Mouse (Mus musculus) liver, postnatal 0 days (tissue): ENCODE measurements around the gene B3galnt1. TPM values are rescaled to one million over a fixed set of nuclear protein-coding genes. Genes with fewer than 3 reads are reported as not detected.

ENCODE experiments used
- ATAC-seq: fragments of 200-750 bp; cut with Nextera tagmentation; 2 replicates; pipeline ENCODE4 v1.8.0; 2017; ENCODE audit warnings: mild to moderate bottlenecking, moderate library complexity
- DNase-seq: peaks from one replicate; pipeline ENCODE4 v3.0.0-alpha.2; 2016
- H3K27ac ChIP-seq: fragments of 300-500 bp; sonication (generic); 2 replicates; pipeline ENCODE4 v1.5.1; 2014; ENCODE audit warnings: antibody characterized with exemption, moderate library complexity, mild to moderate bottlenecking, low read depth
- H3K27me3 ChIP-seq: fragments of 300-500 bp; sonication (generic); 2 replicates; pipeline ENCODE4 v1.6.1; 2014; ENCODE audit warnings: low read length, control low read depth, mixed read lengths; ENCODE audit not compliant: insufficient read depth
- H3K36me3 ChIP-seq: fragments of 300-500 bp; sonication (generic); replicated peaks from 2 replicates; pipeline ENCODE4 v1.6.1; 2014; ENCODE audit warnings: mild to moderate bottlenecking, control low read depth, low read length, moderate library complexity, mixed read lengths; ENCODE audit not compliant: insufficient read depth
- H3K4me1 ChIP-seq: fragments of 300-500 bp; sonication (generic); 2 replicates; pipeline ENCODE4 v1.6.1; 2014; ENCODE audit warnings: antibody characterized with exemption, mild to moderate bottlenecking, control low read depth; ENCODE audit not compliant: insufficient read depth
- H3K4me2 ChIP-seq: fragments of 300-500 bp; sonication (generic); 2 replicates; pipeline ENCODE4 v1.6.1; 2014; ENCODE audit warnings: low read depth, mild to moderate bottlenecking, low read length, moderate library complexity, mixed read lengths
- H3K4me3 ChIP-seq: fragments of 300-500 bp; sonication (generic); 2 replicates; pipeline ENCODE4 v1.5.1; 2014; ENCODE audit warnings: low read depth, low read length
- H3K9ac ChIP-seq: fragments of 300-500 bp; sonication (generic); replicated peaks from 2 replicates; pipeline ENCODE4 v1.6.1; 2014; ENCODE audit warnings: mild to moderate bottlenecking, moderate library complexity
- H3K9me3 ChIP-seq: fragments of 300-500 bp; sonication (generic); 2 replicates; pipeline ENCODE4 v1.6.1; 2016; ENCODE audit warnings: mild to moderate bottlenecking, control low read depth, low read length, mixed read lengths
- CTCF ChIP-seq: sonication (generic); IDR thresholded peaks from 2 replicates; pipeline ENCODE4 v1.5.1; 2016; ENCODE audit warnings: antibody characterized with exemption, low read depth
- EP300 ChIP-seq: IDR thresholded peaks from 2 replicates; pipeline ENCODE4 v1.6.1; 2016; ENCODE audit warnings: antibody characterized with exemption, low read depth, mild to moderate bottlenecking
- WGBS: fragments of 180-500 bp; shearing (Covaris S2); extraction: QIAGEN DNeasy Blood & Tissue Kit; methylation state at CpG from one replicate; pipeline ENCODE4 v1.1.7; 2014; ENCODE audit not compliant: insufficient replicate concordance; 5-methylcytosine and 5-hydroxymethylcytosine counted together
- polyA plus RNA-seq: library from polyadenylated mRNA; unstranded; fragments of >200 nt; fragmentation: Nextera tagmentation; extraction: Ambion mirVana; gene quantifications from 2 replicates; pipeline ENCODE4 v1.2.1, GENCODE M21; 2015

B3galnt1 gene
- polyA plus RNA-seq, 1 experiment from 2014 or later, result 2.0 TPM

GRCm38 (mm10) chr3:69596116-69596515 lies 2.6 kb downstream of the B3galnt1 start:
- H3K9ac ChIP-seq, result no peak overlapping the region
- no peaks in the 10 kb centered on the region for H3K36me3 ChIP-seq
- no peak overlapping the region for H3K4me3 ChIP-seq
- H3K4me1 ChIP-seq, result peaks cover 5% of the 10 kb centered on the region
- no peak overlapping the region for H3K27ac ChIP-seq
- H3K9me3 ChIP-seq, result no peaks in the 10 kb centered on the region
- TF ChIP-seq EP300 (no peak), CTCF (no peak)
- DNase-seq (no peak), ATAC-seq (no peak)
- no peak overlapping the region for H3K4me2 ChIP-seq
- 68% methylated on average over 3 of the region's 3 CpGs for WGBS
- H3K27me3 ChIP-seq, result peaks cover 14% of the 10 kb centered on the region

- no peak for ATAC-seq
- Histone ChIP-seq H3K27me3 (peaks cover 10% of the 10 kb centered on the region), H3K4me2 (no peak overlapping the region), H3K9me3 (no peaks in the 10 kb centered on the region), H3K27ac (no peak overlapping the region), H3K36me3 (no peaks in the 10 kb centered on the region), H3K4me3 (no peak overlapping the region), H3K9ac (no peak overlapping the region), H3K4me1 (peaks cover 5% of the 10 kb centered on the region)
- no peak for TF ChIP-seq EP300
- no peak for TF ChIP-seq CTCF
- DNase-seq, result no peak
- WGBS, result 78% methylated on average over 9 of the region's 9 CpGs
Measured at GRCm38 (mm10) chr3:69594071-69594470, 4.7 kb downstream of the B3galnt1 start.

- Histone ChIP-seq H3K4me1 (no peaks in the 10 kb centered on the region; the same call in 1 of the 2 replicates), H3K4me3 (no peak overlapping the region), H3K9me3 (no peaks in the 10 kb centered on the region), H3K4me2 (no peak overlapping the region), H3K9ac (no peak overlapping the region), H3K27ac (no peak overlapping the region), H3K27me3 (peaks cover 6% of the 10 kb centered on the region; the same call in 1 of the 2 replicates), H3K36me3 (no peaks in the 10 kb centered on the region)
- no peak for TF ChIP-seq EP300
- DNase-seq (no peak), ATAC-seq (no peak)
- WGBS, result 78% methylated on average over 8 of the region's 8 CpGs
Measured at GRCm38 (mm10) chr3:69593426-69593825, 5.3 kb downstream of the B3galnt1 start.

- Histone ChIP-seq H3K27ac (no peak overlapping the region), H3K4me2 (peak overlapping the region; percentile 55), H3K36me3 (no peaks in the 10 kb centered on the region), H3K9me3 (no peaks in the 10 kb centered on the region), H3K27me3 (no peaks in the 10 kb centered on the region), H3K4me1 (no peaks in the 10 kb centered on the region), H3K4me3 (no peak overlapping the region; the same call in 1 of the 2 replicates), H3K9ac (no peak overlapping the region)
- peak; percentile 18 for DNase-seq
- WGBS, result 27% methylated on average over 10 of the region's 10 CpGs
- TF ChIP-seq CTCF, result no peak
- TF ChIP-seq EP300, result no peak
- no peak for ATAC-seq
Measured at GRCm38 (mm10) chr3:69588101-69588760, 10.5 kb downstream of the B3galnt1 start.

GRCm38 (mm10) chr3:69583798-69584197 lies 15.0 kb downstream of the B3galnt1 start:
- H3K4me1 ChIP-seq, result no peaks in the 10 kb centered on the region
- TF ChIP-seq EP300 (no peak), CTCF (no peak)
- no peak overlapping the region for H3K4me3 ChIP-seq
- H3K36me3 ChIP-seq, result no peaks in the 10 kb centered on the region
- H3K4me2 ChIP-seq, result no peak overlapping the region
- ATAC-seq (no peak), DNase-seq (no peak)
- H3K27me3 ChIP-seq, result no peaks in the 10 kb centered on the region
- H3K9ac ChIP-seq, result no peak overlapping the region
- H3K9me3 ChIP-seq, result no peaks in the 10 kb centered on the region
- 63% methylated on average over 1 of the region's 1 CpGs for WGBS
- no peak overlapping the region for H3K27ac ChIP-seq

GRCm38 (mm10) chr3:69578791-69579190 lies 20.0 kb downstream of the B3galnt1 start:
- DNase-seq, result no peak
- TF ChIP-seq CTCF (peak; percentile 22; the same call in 1 of the 2 replicates), EP300 (no peak)
- H3K4me1 ChIP-seq, result no peaks in the 10 kb centered on the region
- H3K4me2 ChIP-seq, result no peak overlapping the region
- H3K27me3 ChIP-seq, result no peaks in the 10 kb centered on the region
- H3K36me3 ChIP-seq, result no peaks in the 10 kb centered on the region
- no peak overlapping the region for H3K9ac ChIP-seq
- H3K27ac ChIP-seq, result no peak overlapping the region
- no peaks in the 10 kb centered on the region for H3K9me3 ChIP-seq
- 86% methylated on average over 1 of the region's 1 CpGs for WGBS
- ATAC-seq, result no peak
- H3K4me3 ChIP-seq, result no peak overlapping the region

- Histone ChIP-seq H3K4me1 (no peaks in the 10 kb centered on the region), H3K9ac (no peak overlapping the region), H3K36me3 (no peaks in the 10 kb centered on the region), H3K27ac (no peak overlapping the region), H3K9me3 (no peaks in the 10 kb centered on the region), H3K4me3 (no peak overlapping the region), H3K4me2 (no peak overlapping the region), H3K27me3 (no peaks in the 10 kb centered on the region)
- DNase-seq (no peak), ATAC-seq (no peak)
- 52% methylated on average over 3 of the region's 3 CpGs for WGBS
- TF ChIP-seq CTCF (no peak), EP300 (no peak)
Measured at GRCm38 (mm10) chr3:69576715-69577114, 22.0 kb downstream of the B3galnt1 start.
